Mouse (Mus musculus) limb, embryonic 11.5 days (tissue): ENCODE measurements around the gene Ch25h. TPM values are rescaled to one million over a fixed set of nuclear protein-coding genes. Genes with fewer than 3 reads are reported as not detected.

Experiments used
- ATAC-seq: fragments of 200-750 bp; cut with Nextera tagmentation; 2 replicates; pipeline ENCODE4 v1.8.0; 2017; ENCODE audit warnings: low read depth; ENCODE audit not compliant: insufficient number of reproducible peaks, low FRiP score, low TSS enrichment
- DNase-seq: peaks from one replicate; pipeline ENCODE4 v3.0.0-alpha.2; 2015; ENCODE audit warnings: low spot score
- H3K27ac ChIP-seq: fragments of 300-500 bp; sonication (generic); replicated peaks from 2 replicates; pipeline ENCODE4 v1.5.1; 2014; ENCODE audit warnings: low read depth, mild to moderate bottlenecking, low read length
- H3K27me3 ChIP-seq: fragments of 300-500 bp; sonication (generic); 2 replicates; pipeline ENCODE4 v1.6.1; 2014; ENCODE audit warnings: mild to moderate bottlenecking, low read length, mixed read lengths; ENCODE audit not compliant: control insufficient read depth, insufficient read depth
- H3K36me3 ChIP-seq: fragments of 300-500 bp; sonication (generic); 2 replicates; pipeline ENCODE4 v1.6.1; 2014; ENCODE audit warnings: mild to moderate bottlenecking, low read length, moderate library complexity, mixed read lengths; ENCODE audit not compliant: control insufficient read depth, insufficient read depth
- H3K4me1 ChIP-seq: fragments of 300-500 bp; sonication (generic); 2 replicates; pipeline ENCODE4 v1.6.1; 2014; ENCODE audit warnings: low read length, mixed read lengths; ENCODE audit not compliant: control insufficient read depth, insufficient read depth
- H3K4me2 ChIP-seq: fragments of 300-500 bp; sonication (generic); 2 replicates; pipeline ENCODE4 v1.6.1; 2014; ENCODE audit warnings: low read depth, mild to moderate bottlenecking, moderate library complexity; ENCODE audit not compliant: severe bottlenecking
- H3K4me3 ChIP-seq: fragments of 300-500 bp; sonication (generic); 2 replicates; pipeline ENCODE4 v1.5.1; 2014; ENCODE audit warnings: low read depth, low read length
- H3K9ac ChIP-seq: fragments of 300-500 bp; sonication (generic); 2 replicates; pipeline ENCODE4 v1.6.1; 2014; ENCODE audit warnings: mild to moderate bottlenecking, low read length
- H3K9me3 ChIP-seq: fragments of 300-500 bp; sonication (generic); 2 replicates; pipeline ENCODE4 v1.6.1; 2016; ENCODE audit warnings: low read length; ENCODE audit not compliant: control insufficient read depth
- WGBS: fragments of 180-500 bp; shearing (Covaris S2); extraction: QIAGEN DNeasy Blood & Tissue Kit; methylation state at CpG from one replicate; pipeline ENCODE4 v1.1.7; 2014; 5-methylcytosine and 5-hydroxymethylcytosine counted together
- polyA plus RNA-seq: library from polyadenylated mRNA; unstranded; fragments of >200 nt; fragmentation: Nextera tagmentation; extraction: Ambion mirVana; gene quantifications from 2 replicates; pipeline ENCODE4 v1.2.1, GENCODE M21; 2014

Gene Ch25h
- polyA plus RNA-seq, 1 experiment from 2014 or later = 2.7 TPM

DNA sequence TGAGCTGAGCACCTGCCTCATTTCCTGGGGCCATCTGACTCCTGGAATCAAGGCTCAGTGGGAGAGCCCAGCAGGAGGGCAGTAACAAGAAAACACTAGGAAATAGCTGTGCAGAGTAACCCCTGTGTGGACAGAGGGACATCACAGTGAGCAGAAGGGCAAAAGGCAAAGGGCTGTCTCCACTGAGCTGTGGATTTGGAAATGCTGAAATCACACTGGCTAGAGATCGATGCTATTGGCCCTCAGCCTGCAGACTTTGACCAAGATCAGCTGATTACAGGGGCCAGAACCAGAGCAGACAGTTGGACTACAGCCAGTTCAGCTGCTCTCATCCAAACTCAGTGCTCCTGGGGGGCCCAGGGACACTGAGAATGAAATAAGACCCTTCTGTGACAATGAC is 21.4 kb upstream of the Ch25h start:
- H3K9me3 ChIP-seq = no peaks in the 10 kb centered on the region
- WGBS = 82% methylated on average over 1 of the region's 1 CpGs
- ATAC-seq = no peak

GRCm38 (mm10) chr19:34493859-34494258 is 18.9 kb upstream of the Ch25h start:
- Histone ChIP-seq H3K4me2 (no peak overlapping the region), H3K27me3 (no peaks in the 10 kb centered on the region), H3K4me1 (no peaks in the 10 kb centered on the region), H3K36me3 (no peaks in the 10 kb centered on the region; the same call in 1 of the 2 replicates), H3K9me3 (no peaks in the 10 kb centered on the region), H3K4me3 (no peak overlapping the region), H3K27ac (no peak overlapping the region), H3K9ac (no peak overlapping the region)
- WGBS = 92% methylated on average over 4 of the region's 4 CpGs
- no peak for ATAC-seq
- DNase-seq = no peak

More for the DNA sequence above, 21.4 kb upstream of the Ch25h start:
- no peak overlapping the region for H3K4me2 ChIP-seq
- H3K4me3 ChIP-seq = no peak overlapping the region
- no peak for DNase-seq
- no peak overlapping the region for H3K27ac ChIP-seq
- no peak overlapping the region for H3K9ac ChIP-seq
- no peaks in the 10 kb centered on the region for H3K4me1 ChIP-seq
- H3K36me3 ChIP-seq = no peaks in the 10 kb centered on the region; the same call in 1 of the 2 replicates
- H3K27me3 ChIP-seq = no peaks in the 10 kb centered on the region

GRCm38 (mm10) chr19:34483547-34483946 is 8.6 kb upstream of the Ch25h start:
- no peak overlapping the region for H3K27ac ChIP-seq
- ATAC-seq (no peak), DNase-seq (peak; percentile 32)
- H3K9ac ChIP-seq = no peak overlapping the region
- H3K4me1 ChIP-seq = no peaks in the 10 kb centered on the region
- no peaks in the 10 kb centered on the region for H3K9me3 ChIP-seq
- H3K27me3 ChIP-seq = no peaks in the 10 kb centered on the region
- H3K4me2 ChIP-seq = no peak overlapping the region
- H3K36me3 ChIP-seq = no peaks in the 10 kb centered on the region
- WGBS = 18% methylated on average over 4 of the region's 4 CpGs
- H3K4me3 ChIP-seq = no peak overlapping the region

- WGBS = 7% methylated on average over 49 of the region's 49 CpGs
- ATAC-seq (peak; percentile 69), DNase-seq (peak; percentile 45)
- Histone ChIP-seq H3K36me3 (no peaks in the 10 kb centered on the region), H3K4me2 (peak overlapping the region; percentile 93), H3K27me3 (peaks cover 23% of the 10 kb centered on the region), H3K9me3 (no peaks in the 10 kb centered on the region), H3K27ac (no peak overlapping the region), H3K4me3 (peak overlapping the region; percentile 51), H3K9ac (peak overlapping the region; percentile 7; the same call in 1 of the 2 replicates), H3K4me1 (0 out of 2 replicates have a peak, but pooled peaks cover 7% of the 10 kb centered on the region)
Observed at GRCm38 (mm10) chr19:34474228-34474990, 555 bp downstream of the Ch25h start.

- WGBS = 74% methylated on average over 2 of the region's 2 CpGs
- H3K4me3 ChIP-seq = no peak overlapping the region
- H3K9me3 ChIP-seq = no peaks in the 10 kb centered on the region
- H3K27ac ChIP-seq = no peak overlapping the region
- 0 out of 2 replicates have a peak, but pooled peaks cover 7% of the 10 kb centered on the region for H3K4me1 ChIP-seq
- H3K27me3 ChIP-seq = peaks cover 18% of the 10 kb centered on the region
- DNase-seq (no peak), ATAC-seq (no peak)
- H3K4me2 ChIP-seq = no peak overlapping the region
- H3K36me3 ChIP-seq = no peaks in the 10 kb centered on the region
- H3K9ac ChIP-seq = no peak overlapping the region
Observed at GRCm38 (mm10) chr19:34471703-34472102, 3.3 kb downstream of the Ch25h start.

GRCm38 (mm10) chr19:34468794-34469193 is 6.2 kb downstream of the Ch25h start:
- Histone ChIP-seq H3K36me3 (no peaks in the 10 kb centered on the region), H3K4me3 (no peak overlapping the region), H3K4me2 (no peak overlapping the region), H3K27me3 (0 out of 2 replicates have a peak, but pooled peaks cover 4% of the 10 kb centered on the region), H3K9me3 (no peaks in the 10 kb centered on the region), H3K4me1 (no peaks in the 10 kb centered on the region), H3K27ac (no peak overlapping the region), H3K9ac (no peak overlapping the region)
- DNase-seq = no peak
- ATAC-seq = no peak
- 53% methylated on average over 3 of the region's 3 CpGs for WGBS

GRCm38 (mm10) chr19:34468216-34468615 is 6.7 kb downstream of the Ch25h start:
- no peak for ATAC-seq

DNA sequence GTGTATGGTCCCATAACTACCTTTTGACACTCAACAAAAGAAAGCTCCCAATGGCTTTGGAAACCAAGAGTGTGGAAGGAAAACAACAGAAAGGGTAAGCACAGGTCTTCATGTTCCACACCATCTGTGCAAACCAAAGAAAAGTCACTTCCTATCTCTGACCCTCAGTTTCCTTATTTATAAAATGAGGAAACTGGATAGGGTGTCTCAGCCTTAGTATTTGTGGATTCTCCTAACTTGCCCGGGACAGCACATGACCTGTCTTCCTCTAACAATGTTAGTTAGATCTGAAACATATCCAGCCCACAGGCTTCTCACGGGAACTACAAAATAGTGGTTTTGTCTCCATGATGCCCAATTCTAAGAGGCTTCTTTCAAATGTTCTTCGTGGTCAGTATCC is 10.5 kb downstream of the Ch25h start:
- 84% methylated on average over 3 of the region's 3 CpGs for WGBS
- DNase-seq (no peak), ATAC-seq (no peak)
- no peaks in the 10 kb centered on the region for H3K4me1 ChIP-seq
- H3K4me3 ChIP-seq = no peak overlapping the region
- no peak overlapping the region for H3K27ac ChIP-seq
- H3K27me3 ChIP-seq = no peaks in the 10 kb centered on the region
- H3K9me3 ChIP-seq = no peaks in the 10 kb centered on the region
- H3K9ac ChIP-seq = no peak overlapping the region
- H3K36me3 ChIP-seq = no peaks in the 10 kb centered on the region
- no peak overlapping the region for H3K4me2 ChIP-seq

More at GRCm38 (mm10) chr19:34468216-34468615, 6.7 kb downstream of the Ch25h start:
- Histone ChIP-seq H3K36me3 (no peaks in the 10 kb centered on the region), H3K27me3 (0 out of 2 replicates have a peak, but pooled peaks cover 1% of the 10 kb centered on the region), H3K4me1 (no peaks in the 10 kb centered on the region), H3K9ac (no peak overlapping the region), H3K4me3 (no peak overlapping the region), H3K27ac (no peak overlapping the region), H3K4me2 (no peak overlapping the region), H3K9me3 (no peaks in the 10 kb centered on the region)
- WGBS = 46% methylated on average over 6 of the region's 6 CpGs
- no peak for DNase-seq
